Mouse (Mus musculus): ENCODE results near the gene Gm37240. TPM values are rescaled to one million over a fixed set of nuclear protein-coding genes. Genes with fewer than 3 reads are reported as not detected.

Gm37240 gene
- polyA plus RNA-seq, 1 experiment from 2014 or later: 3.0 TPM

- no peak for DNase-seq (ENCODE audit: low spot score)
- Histone ChIP-seq H3K27ac (no peak overlapping the region), H3K4me1 (peaks cover 13% of the 10 kb centered on the region), H3K27me3 (ENCODE audit: insufficient read depth, poor library complexity, severe bottlenecking) (no peaks in the 10 kb centered on the region), H3K36me3 (no peaks in the 10 kb centered on the region), H3K4me3 (no peak overlapping the region), H3K9me3 (no peaks in the 10 kb centered on the region)
- 84% methylated on average over 6 of the region's 6 CpGs for WGBS
Measured at GRCm38 (mm10) chr3:85859311-85859710, 28.0 kb downstream of the Gm37240 start.

- WGBS: 66% methylated on average over 11 of the region's 11 CpGs
- Histone ChIP-seq H3K9me3 (no peaks in the 10 kb centered on the region), H3K36me3 (no peaks in the 10 kb centered on the region), H3K27me3 (ENCODE audit: insufficient read depth, poor library complexity, severe bottlenecking) (no peaks in the 10 kb centered on the region), H3K4me3 (no peak overlapping the region), H3K27ac (peak overlapping the region; percentile 74; the same call in 1 of the 2 replicates), H3K4me1 (peaks cover 13% of the 10 kb centered on the region)
- no peak for DNase-seq (ENCODE audit: low spot score)
Measured at GRCm38 (mm10) chr3:85858140-85859135, 28.9 kb downstream of the Gm37240 start.

- peaks cover 13% of the 10 kb centered on the region for H3K4me1 ChIP-seq
- H3K36me3 ChIP-seq: no peaks in the 10 kb centered on the region
- no peak overlapping the region for H3K4me3 ChIP-seq
- WGBS: 40% methylated on average over 4 of the region's 4 CpGs
- no peak overlapping the region for H3K27ac ChIP-seq
- no peaks in the 10 kb centered on the region for H3K27me3 ChIP-seq (ENCODE audit: insufficient read depth, poor library complexity, severe bottlenecking)
- H3K9me3 ChIP-seq: no peaks in the 10 kb centered on the region
- no peak for DNase-seq (ENCODE audit: low spot score)
Measured at GRCm38 (mm10) chr3:85857083-85857482, 30.2 kb downstream of the Gm37240 start.

GRCm38 (mm10) chr3:85855947-85856346, 31.4 kb downstream of the Gm37240 start:
- Histone ChIP-seq H3K9me3 (no peaks in the 10 kb centered on the region), H3K27ac (no peak overlapping the region), H3K4me1 (peaks cover 13% of the 10 kb centered on the region), H3K4me3 (no peak overlapping the region), H3K27me3 (ENCODE audit: insufficient read depth, poor library complexity, severe bottlenecking) (no peaks in the 10 kb centered on the region), H3K36me3 (no peaks in the 10 kb centered on the region)
- WGBS: 78% methylated on average over 5 of the region's 5 CpGs
- DNase-seq (ENCODE audit: low spot score): peak; percentile 80

DNA sequence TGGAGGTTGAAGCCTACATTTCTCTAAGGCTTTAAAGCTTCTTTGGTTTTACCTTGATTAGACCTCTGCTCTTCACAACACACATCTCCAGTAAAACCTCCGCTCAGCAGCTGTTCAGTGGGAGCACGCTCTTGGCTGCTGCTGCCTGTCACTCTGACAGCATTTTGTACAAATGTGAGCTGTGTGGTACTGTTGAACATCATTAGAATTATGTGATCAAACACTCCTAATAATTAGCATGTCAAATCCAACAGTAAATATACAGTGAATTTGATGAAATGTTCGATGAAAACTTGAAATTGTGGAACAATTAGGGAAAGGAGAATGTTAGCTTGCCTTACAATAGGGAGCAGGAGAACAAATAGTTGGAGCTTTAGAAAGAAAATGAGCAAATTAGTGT, 32.3 kb downstream of the Gm37240 start:
- H3K4me1 ChIP-seq: peaks cover 13% of the 10 kb centered on the region
- no peaks in the 10 kb centered on the region for H3K36me3 ChIP-seq
- DNase-seq (ENCODE audit: low spot score): no peak
- no peaks in the 10 kb centered on the region for H3K27me3 ChIP-seq (ENCODE audit: insufficient read depth, poor library complexity, severe bottlenecking)
- H3K9me3 ChIP-seq: no peaks in the 10 kb centered on the region
- H3K27ac ChIP-seq: no peak overlapping the region
- 83% methylated on average over 3 of the region's 3 CpGs for WGBS
- no peak overlapping the region for H3K4me3 ChIP-seq

- H3K27ac ChIP-seq: no peak overlapping the region
- peaks cover 13% of the 10 kb centered on the region for H3K4me1 ChIP-seq
- H3K4me3 ChIP-seq: no peak overlapping the region
- no peaks in the 10 kb centered on the region for H3K36me3 ChIP-seq
- 88% methylated on average over 6 of the region's 6 CpGs for WGBS
- H3K9me3 ChIP-seq: no peaks in the 10 kb centered on the region
- no peaks in the 10 kb centered on the region for H3K27me3 ChIP-seq (ENCODE audit: insufficient read depth, poor library complexity, severe bottlenecking)
- DNase-seq (ENCODE audit: low spot score): no peak
Measured at GRCm38 (mm10) chr3:85854143-85854542, 33.2 kb downstream of the Gm37240 start.

DNA sequence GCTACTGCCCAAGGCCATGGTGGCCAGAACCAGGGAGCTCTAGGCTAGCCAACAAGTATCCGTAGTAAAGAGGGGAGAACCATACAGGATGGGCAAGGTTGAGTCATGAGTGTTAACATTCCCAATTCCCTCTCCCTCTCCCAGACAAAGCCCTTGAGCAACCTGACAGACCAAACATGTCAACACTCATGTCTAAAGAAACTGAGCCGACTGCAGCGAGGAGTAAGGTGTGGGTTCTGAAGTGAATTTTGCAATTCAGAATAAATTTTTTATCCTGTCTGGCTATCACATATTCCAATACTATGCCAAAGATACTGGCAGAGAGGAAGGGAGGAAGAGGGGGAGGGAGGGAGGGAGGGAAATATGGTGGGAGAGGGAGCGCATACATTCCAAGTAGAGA, 33.6 kb downstream of the Gm37240 start:
- Histone ChIP-seq H3K4me3 (no peak overlapping the region), H3K27ac (no peak overlapping the region), H3K36me3 (no peaks in the 10 kb centered on the region), H3K9me3 (no peaks in the 10 kb centered on the region), H3K27me3 (ENCODE audit: insufficient read depth, poor library complexity, severe bottlenecking) (no peaks in the 10 kb centered on the region), H3K4me1 (peaks cover 9% of the 10 kb centered on the region)
- 71% methylated on average over 4 of the region's 4 CpGs for WGBS
- no peak for DNase-seq (ENCODE audit: low spot score)

- Histone ChIP-seq H3K4me3 (no peak overlapping the region), H3K27me3 (ENCODE audit: insufficient read depth, poor library complexity, severe bottlenecking) (no peaks in the 10 kb centered on the region)
Measured at GRCm38 (mm10) chr3:85850079-85850478, 37.2 kb downstream of the Gm37240 start.

DNA sequence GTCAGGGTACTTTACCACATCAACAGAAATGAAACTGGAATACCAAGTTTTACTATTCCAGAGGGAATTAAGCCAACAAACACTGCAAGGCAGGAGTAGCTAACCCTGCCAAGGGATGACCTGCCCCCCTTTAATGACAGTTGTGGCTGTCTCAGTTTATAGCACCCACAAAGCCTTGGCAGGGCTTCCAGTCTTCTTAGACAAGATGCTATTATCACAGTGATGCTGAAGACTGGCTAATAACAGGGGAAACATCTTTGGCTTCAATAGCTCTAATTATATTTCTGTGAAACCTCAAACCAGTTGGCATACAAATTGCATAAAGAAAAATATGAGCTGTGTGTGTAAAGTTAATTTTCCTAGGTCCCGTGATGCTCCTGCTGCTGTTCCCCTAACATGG, 41.0 kb downstream of the Gm37240 start:
- Histone ChIP-seq H3K27ac (no peak overlapping the region), H3K4me3 (no peak overlapping the region), H3K36me3 (no peaks in the 10 kb centered on the region), H3K27me3 (ENCODE audit: insufficient read depth, poor library complexity, severe bottlenecking) (no peaks in the 10 kb centered on the region), H3K4me1 (peaks cover 13% of the 10 kb centered on the region; the same call in 1 of the 2 replicates), H3K9me3 (no peaks in the 10 kb centered on the region)
- no peak for DNase-seq (ENCODE audit: low spot score)
- 87% methylated on average over 1 of the region's 1 CpGs for WGBS

More at GRCm38 (mm10) chr3:85850079-85850478, 37.2 kb downstream of the Gm37240 start:
- WGBS: 71% methylated on average over 1 of the region's 1 CpGs
- Histone ChIP-seq H3K36me3 (no peaks in the 10 kb centered on the region), H3K4me1 (no peaks in the 10 kb centered on the region), H3K9me3 (no peaks in the 10 kb centered on the region), H3K27ac (no peak overlapping the region)
- no peak for DNase-seq (ENCODE audit: low spot score)

GRCm38 (mm10) chr3:85845341-85845740, 42.0 kb downstream of the Gm37240 start:
- H3K4me3 ChIP-seq: no peak overlapping the region
- H3K4me1 ChIP-seq: peaks cover 13% of the 10 kb centered on the region; the same call in 1 of the 2 replicates
- H3K27me3 ChIP-seq (ENCODE audit: insufficient read depth, poor library complexity, severe bottlenecking): no peaks in the 10 kb centered on the region
- no peaks in the 10 kb centered on the region for H3K9me3 ChIP-seq
- no peaks in the 10 kb centered on the region for H3K36me3 ChIP-seq
- no peak overlapping the region for H3K27ac ChIP-seq
- DNase-seq (ENCODE audit: low spot score): no peak
- WGBS: 65% methylated on average over 6 of the region's 6 CpGs

- Histone ChIP-seq H3K4me3 (no peak overlapping the region), H3K9me3 (no peaks in the 10 kb centered on the region), H3K36me3 (no peaks in the 10 kb centered on the region), H3K27ac (peak overlapping the region; percentile 62; the same call in 1 of the 2 replicates), H3K4me1 (peaks cover 16% of the 10 kb centered on the region; the same call in 1 of the 2 replicates), H3K27me3 (ENCODE audit: insufficient read depth, poor library complexity, severe bottlenecking) (no peaks in the 10 kb centered on the region)
- DNase-seq (ENCODE audit: low spot score): no peak
Measured at GRCm38 (mm10) chr3:85842881-85843218, 44.5 kb downstream of the Gm37240 start.

GRCm38 (mm10) chr3:85842177-85842880, 45.0 kb downstream of the Gm37240 start:
- Histone ChIP-seq H3K4me3 (no peak overlapping the region), H3K4me1 (peaks cover 16% of the 10 kb centered on the region; the same call in 1 of the 2 replicates), H3K27me3 (ENCODE audit: insufficient read depth, poor library complexity, severe bottlenecking) (no peaks in the 10 kb centered on the region), H3K27ac (peak overlapping the region; percentile 62; the same call in 1 of the 2 replicates), H3K36me3 (no peaks in the 10 kb centered on the region), H3K9me3 (no peaks in the 10 kb centered on the region)
- 31% methylated on average over 9 of the region's 9 CpGs for WGBS
- DNase-seq (ENCODE audit: low spot score): no peak
